Comparison of ENCODE assay signal across 24 mouse cellular contexts in genomic region chr9:20374712-20375111, GRCm38 (mm10). TPM values are rescaled to one million over a fixed set of nuclear protein-coding genes. Genes with fewer than 3 reads are reported as not detected.
DNase-seq lines count a peak whose midpoint lies in the region; TF ChIP-seq lines count a peak whose summit lies in the region.
"Had no signal": no experiment of that assay in that cellular context is flagged by ENCODE, and none has a peak within 500 bp of the region (broad histone marks: within the 10 kb centered on the region; RNA-seq: fewer than 3 reads in every experiment).

No protein-coding gene starts in this region.

- no peaks in the 10 kb centered on the region for H3K9me3 ChIP-seq in ES-E14 (ENCODE audit: control insufficient read depth, insufficient read depth, low read depth, low read length)
- H3K9me3 ChIP-seq: heart, embryonic 15.5 days had no signal

- no peaks in the 10 kb centered on the region for H3K4me1 ChIP-seq in ES-E14 (ENCODE audit: control insufficient read depth in 2 of 2, insufficient read depth in 2 of 2, low read length in 2 of 2, poor library complexity in 1 of 2)
- H3K4me1 ChIP-seq: forebrain, embryonic 10.5 days; forebrain, embryonic 13.5 days; heart, embryonic 12.5 days; heart, embryonic 15.5 days had no signal

- intact Hi-C loops in heart, postnatal 36 days (cut with DNase I): no loop called here

- H3K36me3 ChIP-seq in ES-E14 (ENCODE audit: control insufficient read depth, insufficient read depth, low read length, poor library complexity, severe bottlenecking): no peaks in the 10 kb centered on the region
- H3K36me3 ChIP-seq: forebrain, embryonic 10.5 days; heart, embryonic 15.5 days had no signal

- in situ Hi-C loops in ES-E14 (cut with MboI; ENCODE audit: low sequenced_read_pairs in 2 of 2, unreplicated experiment in 2 of 2): no loop called here

- H3K9ac ChIP-seq in ES-E14 (ENCODE audit: insufficient read depth, low read depth, low read length, poor library complexity, severe bottlenecking): no peak overlapping the region
- H3K9ac ChIP-seq: forebrain, embryonic 13.5 days; heart, embryonic 12.5 days; heart, embryonic 15.5 days; hindbrain, embryonic 14.5 days had no signal

- peak; percentile 19 for DNase-seq in heart, adult 11 months
- DNase-seq in heart, postnatal 36 days: no peak
- peak; percentile 13 for DNase-seq in ES-E14 (ENCODE audit: low read depth, low spot score)
- DNase-seq in R1 (ENCODE audit: low read depth, low spot score): peak; percentile 52
- no peak for DNase-seq in kidney, postnatal 25 days
- no peak for DNase-seq in spleen, postnatal 10 days (ENCODE audit: low spot score in 2 of 2)
- DNase-seq: adrenal gland, postnatal 10 days; adrenal gland, postnatal 36 days; cerebellum, adult 18-20 months; cerebellum, adult 9-10 months; cerebellum, postnatal 14 days; gastrocnemius, postnatal 10 days; gastrocnemius, postnatal 36 days; heart, postnatal 10 days; heart, postnatal 4 days had no signal

- no peak overlapping the region for H3K27ac ChIP-seq in ES-E14 (ENCODE audit: insufficient read depth, low read depth, low read length, poor library complexity, severe bottlenecking)
- H3K27ac ChIP-seq: forebrain, embryonic 10.5 days; forebrain, embryonic 13.5 days; heart, embryonic 15.5 days; hindbrain, embryonic 14.5 days; hindbrain, postnatal 0 days had no signal

- H3K4me3 ChIP-seq in ES-E14 (ENCODE audit: insufficient read depth in 1 of 2, low read depth in 1 of 2, low read length in 2 of 2, poor library complexity in 1 of 2, severe bottlenecking in 1 of 2): no peak overlapping the region
- H3K4me3 ChIP-seq: forebrain, embryonic 10.5 days; forebrain, embryonic 13.5 days; heart, embryonic 12.5 days; heart, embryonic 15.5 days had no signal

TF ChIP-seq in ES-E14, 5 proteins besides CTCF, POLR2A, EP300 and RAD21:
- TF ChIP-seq HCFC1 (IDR thresholded peaks at IDR 0.05; ENCODE audit: borderline replicate concordance, insufficient read depth, low read length): no peak
- no peak for TF ChIP-seq ZC3H11A (IDR thresholded peaks at IDR 0.05; ENCODE audit: borderline replicate concordance, low read depth, low read length)
- no peak for TF ChIP-seq MAFK (IDR thresholded peaks at IDR 0.05; ENCODE audit: insufficient read depth, low read depth, low read length)
- no peak for TF ChIP-seq CHD2 (IDR thresholded peaks at IDR 0.05; ENCODE audit: low read depth, low read length)
- TF ChIP-seq ZNF384 (IDR thresholded peaks at IDR 0.05; ENCODE audit: low read depth, low read length): no peak

RNA-seq across cellular contexts. Expression of gene Zfp560, which starts 10.3 kb away (rescaled TPM):
- 10 to 100 TPM in 1 of 2 experiments, 1 to 10 TPM in 1; 9.5 to 11.7 TPM for total RNA-seq in heart, postnatal 36 days (2021)
- 11.5 and 14.2 TPM in 2 replicates for total RNA-seq in ES-E14 (2012; rRNA removed)

RNA-seq across cellular contexts. Expression of gene Olfr18, which starts 38.8 kb away (rescaled TPM):
- total RNA-seq in heart, postnatal 36 days (2021): not detected
- total RNA-seq in ES-E14 (2012; rRNA removed): 0.09 and 0.21 TPM in 2 replicates
- total RNA-seq: adrenal gland, adult 18-20 months; adrenal gland, postnatal 10 days; adrenal gland, postnatal 36 days; gastrocnemius, adult 18-20 months; gastrocnemius, postnatal 10 days; gastrocnemius, postnatal 36 days; granulocyte monocyte progenitor cell, adult 5-6 weeks; hindbrain, postnatal 0 days had no signal

Comparison
In these comparisons a context has a peak if more than half of its experiments do, and no peak if none do; other contexts are left out.
1. DNase-seq: peak in heart, adult 11 months (single experiment), ES-E14 (single experiment) and R1 (single experiment); none in heart, postnatal 36 days (0 of 2), kidney, postnatal 25 days (0 of 2) and spleen, postnatal 10 days (0 of 2).